ENCODE assay signal across 15 mouse cellular contexts in the genomic region with DNA sequence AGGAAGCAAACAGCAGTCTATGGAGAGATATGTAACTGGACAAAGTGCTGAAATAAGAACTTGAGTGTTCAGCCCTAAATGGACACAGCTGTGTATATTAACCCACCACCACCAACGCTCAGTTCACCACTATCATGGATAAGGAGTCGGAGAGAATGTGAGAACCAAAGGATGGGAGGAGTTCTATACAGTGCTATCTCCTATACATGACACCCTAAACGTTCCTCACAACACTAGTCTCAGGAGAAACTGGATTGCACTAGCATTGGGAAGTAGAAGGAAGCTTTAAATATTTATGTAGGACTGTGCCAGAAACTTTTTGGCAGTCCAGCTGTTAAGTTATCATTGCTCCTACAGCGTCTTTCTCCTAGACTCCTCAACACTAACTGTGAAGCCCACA. TPM values are rescaled to one million over a fixed set of nuclear protein-coding genes. Genes with fewer than 3 reads are reported as not detected.
"Had no signal": no experiment of that assay in that cellular context is flagged by ENCODE, and none has a peak within 500 bp of the region (broad histone marks: within the 10 kb centered on the region; RNA-seq: fewer than 3 reads in every experiment).

No protein-coding gene starts in this region.

- ATAC-seq: inflammation-experienced regulatory T-cells, adult 6 months; intestine, postnatal 0 days; midbrain, embryonic 13.5 days had no signal

- H3K27ac ChIP-seq: liver, embryonic 15.5 days; midbrain, embryonic 13.5 days; neural tube, embryonic 15.5 days had no signal

- H3K36me3 ChIP-seq: liver, embryonic 15.5 days; midbrain, embryonic 13.5 days; neural tube, embryonic 15.5 days had no signal

- H3K4me3 ChIP-seq: liver, embryonic 15.5 days; midbrain, embryonic 13.5 days; myocyte; neural tube, embryonic 15.5 days had no signal

- H3K27me3 ChIP-seq: liver, embryonic 15.5 days; midbrain, embryonic 13.5 days; neural tube, embryonic 15.5 days had no signal

- H3K9ac ChIP-seq: liver, embryonic 15.5 days; midbrain, embryonic 13.5 days; neural tube, embryonic 15.5 days had no signal

- H3K9me3 ChIP-seq: liver, embryonic 15.5 days; midbrain, embryonic 13.5 days; neural tube, embryonic 15.5 days had no signal

- DNase-seq: kidney, adult 8-10 months; kidney, postnatal 25 days; lung, postnatal 36 days; right cerebral cortex, adult 18-20 months; right cerebral cortex, postnatal 25 days; thymus, postnatal 36 days had no signal

- H3K4me2 ChIP-seq: liver, embryonic 11.5 days; liver, embryonic 15.5 days; midbrain, embryonic 13.5 days; neural tube, embryonic 15.5 days had no signal

- H3K4me1 ChIP-seq: liver, embryonic 15.5 days; midbrain, embryonic 13.5 days; neural tube, embryonic 15.5 days had no signal

RNA-seq across cellular contexts. Expression of a gene that starts 46.6 kb away (rescaled TPM):
- total RNA-seq: layer of hippocampus, postnatal 25 days; megakaryocyte progenitor cell, adult 5-6 weeks had no signal
- polyA plus RNA-seq: intestine, postnatal 0 days had no signal
